Mouse (Mus musculus) skeletal muscle tissue, postnatal 0 days (tissue): ENCODE measurements around the gene Zfp629. TPM values are rescaled to one million over a fixed set of nuclear protein-coding genes. Genes with fewer than 3 reads are reported as not detected.

Experiments used
- polyA plus RNA-seq: library from polyadenylated mRNA; unstranded; fragments of >200 nt; fragmentation: Nextera tagmentation; extraction: Ambion mirVana; gene quantifications from 2 replicates; pipeline ENCODE4 v1.2.1, GENCODE M21; 2015

The Zfp629 gene
- polyA plus RNA-seq = 4.0 and 5.4 TPM in 2 replicates

GRCm38 (mm10) chr7:127614891-127615843 is at the start of gene Zfp629:
TSS of gene Zfp629 (minus strand) at chr7:127615797.

GRCm38 (mm10) chr7:127588011-127588871 is 27.4 kb downstream of the Zfp629 start, which contains the start of the genes Ccdc189 and Rnf40:
TSS of gene Ccdc189 (minus strand) at chr7:127588595.
TSS of gene Rnf40 (plus strand) at chr7:127588767.

GRCm38 (mm10) chr7:127572895-127573471 is 42.6 kb downstream of the Zfp629 start, which contains the start of gene Phkg2:
TSS of gene Phkg2 (plus strand) at chr7:127573340.

GRCm38 (mm10) chr7:127561340-127561858 is 54.2 kb downstream of the Zfp629 start, which contains the start of gene Tmem265:
TSS of gene Tmem265 (plus strand) at chr7:127561390.

Other genes with a start within 250 kb of the Zfp629 start
- 3.9 and 4.4 TPM in 2 replicates for gene Zfp747, start 239.7 kb downstream of the Zfp629 start, polyA plus RNA-seq
- 3.4 and 3.8 TPM in 2 replicates for gene 9130019O22Rik, start 228.6 kb downstream of the Zfp629 start, polyA plus RNA-seq
- gene E430018J23Rik, start 222.2 kb downstream of the Zfp629 start, polyA plus RNA-seq = 4.1 and 4.8 TPM in 2 replicates
- gene Zfp764, start 209.0 kb downstream of the Zfp629 start, polyA plus RNA-seq = 3.1 and 3.4 TPM in 2 replicates
- gene Zfp688, start 193.7 kb downstream of the Zfp629 start, polyA plus RNA-seq = 9.9 and 13.0 TPM in 2 replicates
- gene Zfp689, start 166.6 kb downstream of the Zfp629 start, polyA plus RNA-seq = 2.4 and 2.6 TPM in 2 replicates
- 17.3 and 23.2 TPM in 2 replicates for gene Prr14, start 156.2 kb downstream of the Zfp629 start, polyA plus RNA-seq
- gene Fbrs, start 136.6 kb downstream of the Zfp629 start, polyA plus RNA-seq = 7.1 and 7.8 TPM in 2 replicates
- gene Srcap, start 103.8 kb downstream of the Zfp629 start, polyA plus RNA-seq = 17.2 and 19.6 TPM in 2 replicates
- gene Gm42715, start 96.2 kb downstream of the Zfp629 start, polyA plus RNA-seq = 5.6 and 6.1 TPM in 2 replicates
- 1.2 and 3.3 TPM in 2 replicates for gene Tmem265, start 54.4 kb downstream of the Zfp629 start, polyA plus RNA-seq
- 19.5 and 21.8 TPM in 2 replicates for gene Phkg2, start 42.5 kb downstream of the Zfp629 start, polyA plus RNA-seq
- gene Ccdc189, start 27.2 kb downstream of the Zfp629 start, polyA plus RNA-seq = 7.2 and 7.5 TPM in 2 replicates
- 18.0 and 21.5 TPM in 2 replicates for gene Rnf40, start 27.0 kb downstream of the Zfp629 start, polyA plus RNA-seq
- gene Bcl7c, start 93.1 kb upstream of the Zfp629 start, polyA plus RNA-seq = 60.6 and 71.5 TPM in 2 replicates
- gene Ctf1, start 96.9 kb upstream of the Zfp629 start, polyA plus RNA-seq = 6.8 and 6.9 TPM in 2 replicates
- gene Ctf2, start 116.4 kb upstream of the Zfp629 start, polyA plus RNA-seq = 0.08 TPM in 1 of 2 replicates, not detected in the other
- 0.54 and 0.74 TPM in 2 replicates for gene Fbxl19, start 128.7 kb upstream of the Zfp629 start, polyA plus RNA-seq
- gene Orai3, start 154.0 kb upstream of the Zfp629 start, polyA plus RNA-seq = 12.2 and 15.0 TPM in 2 replicates
- 10.0 and 10.7 TPM in 2 replicates for gene Setd1a, start 160.9 kb upstream of the Zfp629 start, polyA plus RNA-seq
- not detected in 2 replicates for gene Gm49388, start 169.8 kb upstream of the Zfp629 start, polyA plus RNA-seq
- gene Hsd3b7, start 184.8 kb upstream of the Zfp629 start, polyA plus RNA-seq = 14.8 and 28.9 TPM in 2 replicates
- gene Stx4a, start 208.5 kb upstream of the Zfp629 start, polyA plus RNA-seq = 54.6 and 62.0 TPM in 2 replicates
- 1.3 TPM in 2 replicates for gene Stx1b, start 208.8 kb upstream of the Zfp629 start, polyA plus RNA-seq